Mouse (Mus musculus) inflammation-experienced regulatory T-cells, adult 6 months (primary cell): ENCODE data around the gene Pdia6. TPM values are rescaled to one million over a fixed set of nuclear protein-coding genes. Genes with fewer than 3 reads are reported as not detected.

Experiments used
- ATAC-seq: one replicate; pipeline ENCODE4 v1.8.0; 2017
- polyA plus RNA-seq, 3 experiments: library from polyadenylated mRNA; unstranded; fragments of 100-300 nt; shearing (Covaris generic); gene quantifications; one replicate each; pipeline ENCODE4 v1.2.1; 2017

Gene Pdia6
- polyA plus RNA-seq, 3 experiments from 2014 or later = 186 to 215 (median 194) TPM

DNA sequence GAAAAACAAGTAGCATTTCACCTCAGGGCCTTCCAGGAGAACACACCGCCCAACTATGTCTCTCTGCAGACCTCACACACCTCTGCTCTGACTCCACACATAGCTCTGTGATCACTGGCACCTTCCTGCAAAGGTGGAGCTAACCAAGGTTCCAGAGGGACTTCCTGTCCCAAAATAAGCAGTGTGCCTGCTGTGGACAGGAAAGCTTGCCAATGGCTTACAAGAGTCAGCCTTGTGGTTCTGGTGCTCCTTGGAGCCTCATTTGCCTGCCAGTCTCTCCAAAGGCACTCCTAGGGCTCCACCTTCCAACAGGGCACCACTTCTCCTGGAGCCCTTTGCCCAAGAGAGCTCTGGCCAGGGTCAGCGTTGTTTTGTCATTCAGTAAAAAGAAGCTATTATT lies 1.5 kb upstream of the Pdia6 start:
- no peak for ATAC-seq

DNA sequence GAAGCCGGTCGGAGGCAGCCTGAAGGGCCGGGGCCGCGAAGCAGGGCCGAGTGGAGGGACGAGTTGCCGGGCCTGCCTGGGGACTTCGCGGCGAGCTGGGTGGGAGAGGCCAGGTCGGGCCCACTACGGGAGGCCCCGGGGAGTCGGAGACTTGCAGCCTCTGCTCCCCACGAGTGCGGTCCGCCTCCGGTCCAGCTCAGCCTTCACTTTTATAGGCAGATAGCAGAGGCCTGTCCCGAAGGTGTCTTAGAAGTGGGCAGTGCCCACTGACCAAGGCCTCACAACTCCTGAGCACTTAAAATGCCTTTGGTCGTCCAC lies 287 bp downstream of the Pdia6 start:
- ATAC-seq = peak; percentile 51

GRCm38 (mm10) chr12:17267316-17267715 lies 971 bp downstream of the Pdia6 start:
- no peak for ATAC-seq

DNA sequence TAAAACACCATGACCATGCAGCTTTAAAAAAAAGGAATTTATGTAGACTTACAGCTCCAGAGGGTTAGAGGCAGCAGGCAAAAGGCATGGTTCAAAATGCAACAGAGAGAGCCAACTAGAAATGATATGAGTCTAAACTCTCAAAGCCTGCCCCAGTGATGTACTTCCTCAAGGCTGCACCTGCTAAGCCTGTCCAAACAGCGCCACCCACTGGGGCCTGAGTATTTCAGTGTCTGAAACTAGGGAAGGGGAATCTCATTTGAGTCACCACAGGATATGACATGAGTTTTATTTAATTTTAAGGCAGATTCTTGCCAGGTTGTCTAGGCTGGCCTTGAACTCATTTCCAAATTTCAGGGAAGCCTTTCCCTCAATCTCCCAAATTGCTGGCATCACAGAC lies 4.9 kb downstream of the Pdia6 start:
- peak; percentile 26 for ATAC-seq

- ATAC-seq = no peak
These were observed 7.5 kb downstream of the Pdia6 start for GRCm38 (mm10) chr12:17273841-17274240.

DNA sequence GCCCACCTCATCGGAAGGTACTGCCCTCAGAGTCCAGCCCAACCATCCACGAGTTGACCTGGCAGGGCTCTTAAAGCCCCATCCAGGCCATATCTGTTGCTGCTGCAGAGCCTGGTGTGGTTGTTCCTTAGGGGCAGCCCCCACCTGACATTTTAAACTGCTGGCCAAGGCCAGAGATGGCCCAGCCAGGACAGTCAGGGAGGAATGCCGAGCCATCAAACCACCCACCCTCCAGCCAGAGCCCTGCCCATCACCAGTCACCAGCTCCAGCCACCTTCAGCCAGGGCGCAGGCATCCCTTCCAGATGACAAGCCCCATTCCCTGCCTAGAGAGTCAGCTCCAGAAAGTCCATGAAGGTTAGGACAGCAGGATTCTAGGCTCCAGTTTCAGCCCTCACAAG lies 22.2 kb downstream of the Pdia6 start:
- no peak for ATAC-seq

- ATAC-seq = no peak
These were observed 22.7 kb downstream of the Pdia6 start for GRCm38 (mm10) chr12:17289060-17289459.

DNA sequence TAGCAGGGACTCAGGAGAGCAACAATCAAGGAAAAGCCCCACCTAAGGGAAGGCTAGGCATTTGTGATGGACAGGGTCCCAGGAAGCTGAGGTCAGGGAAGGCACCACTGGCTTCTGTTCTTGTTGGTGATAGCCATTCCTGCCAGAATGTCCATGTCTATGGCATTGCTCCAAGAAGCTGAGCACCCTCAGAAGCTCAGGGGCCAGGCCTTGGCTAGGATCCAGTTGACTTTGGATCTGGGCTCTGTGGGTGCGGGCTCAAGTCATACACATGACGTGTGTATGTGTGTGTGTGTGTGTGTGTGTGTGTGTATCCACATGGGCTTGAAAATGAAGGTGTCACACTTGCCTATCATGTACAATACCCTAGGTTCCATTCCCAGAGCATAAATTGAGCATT lies 23.6 kb downstream of the Pdia6 start:
- no peak for ATAC-seq

GRCm38 (mm10) chr12:17290569-17290968 lies 24.2 kb downstream of the Pdia6 start:
- no peak for ATAC-seq

- no peak for ATAC-seq
These were observed 30.6 kb downstream of the Pdia6 start for GRCm38 (mm10) chr12:17296899-17297298.

GRCm38 (mm10) chr12:17299902-17300301 lies 33.6 kb downstream of the Pdia6 start:
- no peak for ATAC-seq

DNA sequence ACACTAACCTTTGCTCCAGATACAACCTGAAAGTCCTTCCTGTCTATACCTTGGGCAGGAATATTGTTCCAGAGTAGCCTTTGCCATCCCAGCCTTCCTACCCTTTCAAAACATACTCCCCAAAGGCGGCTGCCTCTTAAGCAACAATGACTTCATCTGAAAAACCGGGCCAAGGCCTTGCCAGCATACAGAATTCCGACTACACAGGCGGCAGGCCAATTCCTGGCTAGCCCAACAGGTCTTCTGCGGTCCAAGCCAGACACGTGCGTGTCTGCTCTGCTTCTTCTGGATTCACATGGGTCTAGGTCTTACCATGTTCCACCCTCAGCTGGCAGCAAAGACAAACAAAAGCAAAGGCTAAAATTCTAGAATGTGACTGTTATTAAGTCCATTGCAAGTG lies 39.1 kb downstream of the Pdia6 start:
- no peak for ATAC-seq

- no peak for ATAC-seq
These were observed 41.9 kb downstream of the Pdia6 start for GRCm38 (mm10) chr12:17308246-17308645.

GRCm38 (mm10) chr12:17310852-17311839 lies 44.8 kb downstream of the Pdia6 start:
- ATAC-seq = no peak

GRCm38 (mm10) chr12:17316096-17316495 lies 49.8 kb downstream of the Pdia6 start:
- no peak for ATAC-seq

DNA sequence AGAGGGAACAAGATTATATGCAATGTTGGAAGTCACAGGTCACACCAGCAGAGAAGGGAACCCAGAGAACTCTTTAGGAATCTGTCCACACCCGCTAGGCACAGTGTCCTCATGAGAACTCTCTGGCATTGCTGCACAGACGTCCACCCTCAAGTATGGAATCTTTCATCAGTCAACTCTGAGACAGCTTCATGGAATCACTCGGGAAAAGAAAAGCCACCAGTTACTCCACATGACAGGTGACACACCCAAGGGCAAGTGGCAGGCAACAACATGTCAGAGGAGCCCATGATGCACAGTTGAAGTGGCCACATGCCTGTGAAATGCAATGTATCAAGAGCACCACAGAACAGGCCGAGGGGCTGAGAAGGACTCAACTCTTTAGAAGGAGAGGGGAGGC lies 51.6 kb downstream of the Pdia6 start:
- no peak for ATAC-seq

DNA sequence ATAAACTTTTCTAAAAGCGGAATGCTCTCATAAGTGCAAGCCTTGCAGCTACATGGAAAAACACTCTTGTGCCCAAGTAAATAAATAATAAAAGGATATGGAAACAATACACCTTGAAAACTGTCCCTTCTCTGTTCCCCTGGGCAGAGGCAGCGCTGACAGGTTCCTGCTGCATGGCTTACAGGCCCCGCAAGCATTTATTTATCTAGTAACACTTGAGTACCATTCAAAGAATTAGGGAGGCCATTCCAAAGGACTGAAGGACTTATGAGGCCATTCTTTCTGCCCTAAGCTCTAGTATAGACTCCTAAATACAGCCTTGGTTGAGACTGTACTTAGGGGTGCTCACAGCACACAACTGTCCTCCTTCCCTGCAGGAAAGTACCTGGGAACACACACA lies 52.1 kb downstream of the Pdia6 start:
- ATAC-seq = no peak

DNA sequence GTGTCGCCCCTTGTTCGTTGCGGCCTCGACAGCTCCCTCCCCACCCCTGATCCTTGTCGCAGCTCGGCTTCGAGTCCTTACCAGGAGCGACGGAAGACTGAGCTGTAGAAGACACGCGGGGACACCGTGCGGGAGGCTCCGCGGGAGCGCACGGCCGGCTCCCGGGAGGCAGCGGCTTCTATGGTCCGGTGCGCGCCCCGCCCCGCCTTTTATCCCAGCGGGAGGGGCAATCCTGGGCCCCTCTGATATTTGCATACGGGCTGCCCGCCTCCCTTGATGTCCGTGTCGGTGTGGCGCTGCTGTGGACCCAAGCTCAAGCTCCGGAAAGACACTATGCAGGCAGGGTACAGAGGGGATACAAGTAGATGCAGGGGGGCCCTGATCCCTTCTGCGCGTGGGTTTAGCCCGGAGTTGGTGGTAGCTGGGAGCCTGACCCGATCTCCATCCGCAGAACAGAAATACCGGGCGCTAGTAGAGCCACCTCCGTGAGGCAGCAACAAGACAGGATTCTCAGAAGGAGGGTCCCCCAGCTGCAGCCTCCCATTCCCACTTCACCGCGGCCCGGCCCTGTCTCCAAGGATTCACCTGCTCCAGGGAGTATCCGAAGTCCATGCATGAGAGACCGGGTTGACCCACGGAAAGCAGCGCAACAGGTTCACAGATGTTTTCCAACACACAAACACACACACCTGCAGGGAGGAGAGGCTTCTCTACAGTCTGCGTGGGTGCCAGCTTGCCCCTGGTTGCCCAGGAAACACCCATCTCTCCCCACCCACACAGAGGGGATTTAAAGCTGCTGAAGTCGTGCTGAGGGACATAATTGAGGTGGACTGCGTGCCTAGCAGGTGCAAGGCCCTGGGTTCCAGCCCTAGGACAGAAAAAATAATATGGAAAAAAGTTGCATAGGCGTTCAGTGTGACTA lies 58.5 kb downstream of the Pdia6 start:
- no peak for ATAC-seq

DNA sequence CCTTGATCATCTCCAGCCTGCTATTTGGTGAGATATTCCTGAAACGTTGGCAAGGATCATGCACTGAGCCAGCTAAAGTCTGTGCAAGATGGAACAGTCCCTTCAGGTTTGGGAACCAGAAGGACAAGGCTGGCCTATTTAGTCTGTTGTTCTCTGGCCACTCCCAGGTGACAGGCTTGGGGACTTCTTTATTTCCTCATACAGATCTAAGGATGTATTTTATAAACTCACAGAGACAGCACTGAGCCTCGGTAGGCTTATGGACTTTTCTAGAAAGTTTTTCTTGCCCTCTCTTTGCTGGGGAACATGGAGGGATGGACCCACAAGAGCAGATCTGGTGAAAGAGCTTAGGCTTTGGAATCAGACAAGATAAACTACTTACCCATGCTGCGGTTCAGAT lies 62.9 kb downstream of the Pdia6 start, which contains the start of gene Atp6v1c2:
Gene Atp6v1c2 (minus strand): TSS at position 101 of the 400 bp plus-strand sequence.
- no peak for ATAC-seq

DNA sequence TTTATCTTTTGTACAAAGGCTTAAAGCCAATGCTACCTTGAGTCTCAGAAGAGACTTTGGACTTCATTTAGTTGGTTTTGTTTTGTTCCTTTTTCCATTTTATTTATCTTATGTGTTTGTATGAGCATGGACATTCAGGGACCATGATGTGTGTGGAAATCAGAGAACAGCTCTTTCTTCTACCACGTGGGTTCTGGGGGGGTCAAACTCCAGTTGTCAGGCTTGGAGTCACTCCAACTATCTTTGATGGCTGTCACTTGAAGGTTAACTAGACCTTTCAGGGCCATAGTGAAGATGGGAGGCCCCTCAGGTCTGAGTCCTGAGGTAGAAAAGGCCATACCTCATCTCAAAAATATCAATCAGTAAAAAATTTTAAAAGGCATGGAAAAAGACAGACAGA lies 67.1 kb downstream of the Pdia6 start:
- ATAC-seq = no peak
